Mouse (Mus musculus) cortical plate, adult 2 months (tissue): ENCODE data around the gene Olig3. TPM values are rescaled to one million over a fixed set of nuclear protein-coding genes. Genes with fewer than 3 reads are reported as not detected.

ENCODE experiments used
- H3K27ac ChIP-seq: fragments of 200-500 bp; 2 replicates; pipeline ENCODE4 v1.5.1; 2012; ENCODE audit warnings: low read length, control low read depth, inconsistent platforms; ENCODE audit not compliant: insufficient read depth
- H3K4me1 ChIP-seq: fragments of 200-500 bp; 2 replicates; pipeline ENCODE4 v1.6.1; 2011; ENCODE audit warnings: low read length; ENCODE audit not compliant: control insufficient read depth, insufficient read depth
- H3K4me3 ChIP-seq: fragments of 200-500 bp; 2 replicates; pipeline ENCODE4 v1.5.1; 2011; ENCODE audit warnings: mild to moderate bottlenecking, low read length, control low read depth; ENCODE audit not compliant: insufficient read depth
- CTCF ChIP-seq: fragments of 200-500 bp; IDR thresholded peaks from 2 replicates; pipeline ENCODE4 v1.5.1; 2011; ENCODE audit warnings: mild to moderate bottlenecking, control low read depth, low read length; ENCODE audit not compliant: insufficient read depth; ENCODE audit errors: extremely low read depth
- POLR2A ChIP-seq: fragments of 200-500 bp; IDR thresholded peaks from 2 replicates; pipeline ENCODE4 v1.6.1; 2011; ENCODE audit warnings: mild to moderate bottlenecking, low read length, control low read depth; ENCODE audit not compliant: insufficient read depth; ENCODE audit errors: extremely low read depth
- polyA plus RNA-seq: library from polyadenylated mRNA; depleted of rRNA; stranded (reverse); fragments of >200 nt; gene quantifications from 2 replicates; pipeline ENCODE4 v1.2.3, GENCODE M21; 2012

The Olig3 gene
- polyA plus RNA-seq, 1 experiment, result not detected

GRCm38 (mm10) chr10:19360446-19361300, 4.3 kb downstream of the Olig3 start:
- H3K4me3 ChIP-seq, result no peak overlapping the region
- TF ChIP-seq CTCF (no peak), POLR2A (no peak)
- no peaks in the 10 kb centered on the region for H3K4me1 ChIP-seq
- no peak overlapping the region for H3K27ac ChIP-seq

GRCm38 (mm10) chr10:19361539-19362293, 5.4 kb downstream of the Olig3 start:
- H3K4me1 ChIP-seq, result no peaks in the 10 kb centered on the region
- H3K27ac ChIP-seq, result no peak overlapping the region
- no peak overlapping the region for H3K4me3 ChIP-seq
- TF ChIP-seq POLR2A (no peak), CTCF (no peak)

GRCm38 (mm10) chr10:19362294-19362590, 5.9 kb downstream of the Olig3 start:
- Histone ChIP-seq H3K4me3 (no peak overlapping the region), H3K4me1 (no peaks in the 10 kb centered on the region), H3K27ac (no peak overlapping the region)
- TF ChIP-seq POLR2A (no peak), CTCF (no peak)

- no peak for TF ChIP-seq CTCF
- no peak for TF ChIP-seq POLR2A
- H3K27ac ChIP-seq, result no peak overlapping the region
- no peaks in the 10 kb centered on the region for H3K4me1 ChIP-seq
- no peak overlapping the region for H3K4me3 ChIP-seq
These were observed 6.5 kb downstream of the Olig3 start for GRCm38 (mm10) chr10:19362861-19363260.

GRCm38 (mm10) chr10:19363365-19363764, 7.0 kb downstream of the Olig3 start:
- no peak overlapping the region for H3K27ac ChIP-seq
- no peaks in the 10 kb centered on the region for H3K4me1 ChIP-seq
- no peak overlapping the region for H3K4me3 ChIP-seq
- TF ChIP-seq CTCF (no peak), POLR2A (no peak)

GRCm38 (mm10) chr10:19369143-19369542, 12.8 kb downstream of the Olig3 start:
- TF ChIP-seq CTCF (no peak), POLR2A (no peak)
- H3K4me1 ChIP-seq, result no peaks in the 10 kb centered on the region
- H3K27ac ChIP-seq, result no peak overlapping the region
- H3K4me3 ChIP-seq, result no peak overlapping the region

- no peak for TF ChIP-seq POLR2A
- TF ChIP-seq CTCF, result no peak
- no peaks in the 10 kb centered on the region for H3K4me1 ChIP-seq
- no peak overlapping the region for H3K27ac ChIP-seq
- no peak overlapping the region for H3K4me3 ChIP-seq
These were observed 13.8 kb downstream of the Olig3 start for GRCm38 (mm10) chr10:19370146-19370545.

- Histone ChIP-seq H3K4me1 (no peaks in the 10 kb centered on the region), H3K27ac (no peak overlapping the region), H3K4me3 (no peak overlapping the region)
- TF ChIP-seq CTCF, result no peak
- no peak for TF ChIP-seq POLR2A
These were observed 15.9 kb downstream of the Olig3 start for GRCm38 (mm10) chr10:19372263-19372662.

- Histone ChIP-seq H3K27ac (no peak overlapping the region), H3K4me1 (no peaks in the 10 kb centered on the region), H3K4me3 (no peak overlapping the region)
- TF ChIP-seq POLR2A, result no peak
- TF ChIP-seq CTCF, result no peak
These were observed 17.5 kb downstream of the Olig3 start for GRCm38 (mm10) chr10:19373797-19374196.

GRCm38 (mm10) chr10:19374311-19374710, 18.0 kb downstream of the Olig3 start:
- no peak overlapping the region for H3K27ac ChIP-seq
- TF ChIP-seq CTCF (no peak), POLR2A (no peak)
- H3K4me3 ChIP-seq, result no peak overlapping the region
- H3K4me1 ChIP-seq, result no peaks in the 10 kb centered on the region
